Mouse (Mus musculus) embryo, embryonic 11.5 days (tissue): ENCODE data around the gene Vmn2r82.
"Not testable (repeated sequence)": the region's sequence is repeated elsewhere in the genome, so short reads cannot be mapped to it uniquely, and the experiment has no call there.

ENCODE experiments used
- DNase-seq: peaks from one replicate; pipeline ENCODE4 v3.0.0-alpha.2; 2012; ENCODE audit warnings: low read depth, low spot score

Vmn2r82 gene

DNA sequence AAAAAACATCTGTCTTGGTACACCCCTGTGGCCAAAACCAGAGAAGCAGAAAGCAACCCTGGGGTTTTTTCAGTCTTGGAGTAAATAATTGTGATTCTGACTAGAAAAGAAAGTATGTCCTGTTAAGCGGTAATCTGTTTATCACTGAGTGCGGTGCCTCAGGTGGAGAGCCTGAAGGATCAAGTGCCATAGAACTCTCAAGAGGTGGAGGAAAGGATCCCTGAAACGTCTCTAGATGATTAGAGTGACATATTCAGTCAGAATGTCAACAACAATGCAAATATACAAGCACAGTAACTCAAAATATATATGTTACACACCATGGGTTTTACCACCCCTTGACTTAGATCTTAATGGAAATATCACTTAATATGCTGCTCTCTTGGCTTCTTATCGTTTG lies at the start of gene Vmn2r82:
TSS of gene Vmn2r82 (plus strand) at position 301 of the 400 bp plus-strand sequence.
- DNase-seq: not testable (repeated sequence)

DNA sequence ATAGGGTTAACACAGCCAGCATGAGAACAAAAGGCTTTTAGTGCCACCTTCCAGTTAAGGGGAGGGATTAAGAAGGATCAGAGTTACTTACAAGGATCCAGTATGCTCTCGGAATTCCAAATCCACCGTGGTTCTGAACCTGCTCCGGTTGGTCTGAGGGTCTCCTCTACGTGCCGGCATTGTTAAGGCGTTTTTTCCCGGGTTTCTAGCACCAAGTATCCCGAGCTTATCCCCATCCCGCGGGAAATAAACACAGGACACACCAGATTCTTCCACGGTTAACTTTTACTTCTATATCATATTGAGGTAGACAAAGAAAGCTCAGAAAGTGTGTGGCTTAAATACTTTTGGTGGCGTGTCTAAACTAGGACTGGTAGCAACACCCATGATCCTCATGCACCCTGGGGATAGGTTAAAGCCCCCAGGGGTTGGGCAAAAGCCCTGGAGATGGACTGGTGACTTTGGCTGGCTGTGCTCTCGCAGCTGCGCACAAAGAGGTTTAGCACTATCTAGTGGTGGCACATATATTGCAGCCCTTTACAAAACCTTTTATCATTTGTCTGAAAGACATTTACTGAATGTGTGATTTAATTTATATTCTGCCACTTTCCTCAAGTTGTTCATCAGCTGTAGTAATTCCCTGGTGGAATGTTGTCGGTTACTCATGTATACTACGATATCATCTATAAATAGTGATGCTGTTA lies 34.1 kb upstream of the Vmn2r82 start:
- DNase-seq: peak; percentile 7

DNA sequence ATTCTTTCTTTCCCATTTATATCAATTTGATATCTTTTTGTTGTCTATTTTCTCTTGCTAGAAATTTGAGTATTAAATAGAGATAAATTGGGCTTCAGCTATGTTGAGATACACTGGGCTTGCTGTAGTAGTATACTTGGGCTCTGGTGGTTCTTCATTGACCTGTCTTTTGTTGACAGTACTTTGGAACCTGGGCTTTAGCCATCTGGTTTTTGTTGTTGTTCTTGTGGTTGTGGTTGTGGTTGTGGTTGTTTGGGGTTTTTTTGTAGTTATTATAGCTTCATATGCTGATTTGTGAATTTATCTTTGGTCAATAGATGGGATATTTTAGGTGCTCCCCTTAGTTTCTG lies 33.6 kb upstream of the Vmn2r82 start:
- DNase-seq: no peak

DNA sequence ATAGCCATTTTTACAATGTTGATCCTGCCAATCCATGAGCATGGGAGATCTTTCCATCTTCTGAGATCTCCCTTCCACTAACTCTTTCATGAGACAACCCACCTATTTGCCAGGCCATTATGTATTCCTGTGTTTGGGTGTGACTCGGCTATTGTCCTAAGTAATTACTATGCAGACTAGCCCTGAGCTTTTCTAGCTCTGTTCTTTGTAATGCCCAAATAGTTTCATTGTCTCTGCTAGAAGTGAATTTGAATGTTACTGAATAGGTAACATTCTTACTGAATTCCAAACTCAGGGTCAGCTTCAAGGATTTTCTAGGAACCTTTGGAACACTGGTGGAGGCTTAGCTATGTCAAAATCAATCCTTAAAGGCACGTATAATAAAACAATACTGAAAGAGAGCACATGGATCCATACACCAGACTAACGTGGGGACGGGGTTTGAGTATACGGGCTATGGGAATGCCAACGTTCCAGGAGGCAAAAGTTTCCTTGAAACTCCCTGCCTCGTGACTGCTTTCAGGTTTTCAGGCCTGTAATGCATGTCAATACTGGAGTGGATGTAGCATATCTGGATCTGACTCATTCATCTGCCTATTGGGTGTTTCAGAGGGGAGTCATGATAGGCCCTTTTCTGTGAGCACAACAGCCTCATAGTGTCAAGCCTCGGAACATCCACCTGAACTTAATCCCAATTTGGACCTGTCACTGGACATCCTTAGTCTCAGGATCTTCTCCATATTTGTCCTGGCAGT lies 43.8 kb downstream of the Vmn2r82 start:
- DNase-seq: not testable (repeated sequence)

DNA sequence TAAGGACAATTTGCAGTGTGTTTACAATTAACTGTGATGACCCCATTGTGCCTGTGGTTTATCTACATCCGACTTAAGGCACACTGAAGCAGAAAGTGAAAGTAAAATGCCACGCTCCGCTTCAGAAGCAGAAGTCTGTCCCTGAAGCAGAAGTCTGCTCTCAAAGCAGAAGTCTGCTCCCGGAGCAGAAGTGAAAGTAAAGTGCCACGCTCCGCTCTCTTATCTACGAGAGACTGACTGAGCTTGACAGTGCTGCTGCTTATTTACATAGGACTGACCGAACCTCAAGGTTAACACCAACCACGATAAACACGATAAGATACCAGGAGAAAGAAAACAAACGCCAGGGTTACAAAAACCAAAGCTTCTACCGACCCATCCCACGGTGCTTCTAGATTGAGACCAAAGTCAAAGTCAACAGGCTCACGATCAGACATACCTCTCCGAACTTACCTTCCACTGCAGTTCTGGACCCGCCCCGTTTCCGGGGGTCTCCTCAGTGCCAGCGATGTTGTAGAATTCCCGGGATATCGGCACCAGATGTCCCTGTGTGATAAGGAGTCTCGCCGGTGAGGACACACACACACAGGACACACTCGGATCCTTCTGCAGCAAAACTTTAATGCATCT lies 60.9 kb downstream of the Vmn2r82 start:
- DNase-seq: no peak

DNA sequence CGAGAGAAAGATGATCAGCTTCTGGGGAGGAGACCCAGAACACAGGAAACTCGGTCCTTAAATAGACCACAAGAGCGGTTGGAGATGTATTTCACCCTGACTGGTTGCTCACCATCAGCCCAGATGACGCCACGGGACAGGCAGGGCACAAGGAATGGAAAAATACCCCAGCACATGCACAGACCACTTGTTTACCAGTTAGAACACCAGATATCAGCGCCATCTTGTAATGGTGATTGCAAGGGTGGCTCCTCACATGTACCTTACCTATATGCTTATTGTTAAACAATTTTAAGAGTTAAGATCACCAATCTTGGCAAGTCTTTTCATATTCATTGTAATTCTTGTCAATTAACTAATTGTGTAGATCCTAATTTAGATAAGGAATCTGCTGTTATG lies 61.5 kb downstream of the Vmn2r82 start:
- not testable (repeated sequence) for DNase-seq

DNA sequence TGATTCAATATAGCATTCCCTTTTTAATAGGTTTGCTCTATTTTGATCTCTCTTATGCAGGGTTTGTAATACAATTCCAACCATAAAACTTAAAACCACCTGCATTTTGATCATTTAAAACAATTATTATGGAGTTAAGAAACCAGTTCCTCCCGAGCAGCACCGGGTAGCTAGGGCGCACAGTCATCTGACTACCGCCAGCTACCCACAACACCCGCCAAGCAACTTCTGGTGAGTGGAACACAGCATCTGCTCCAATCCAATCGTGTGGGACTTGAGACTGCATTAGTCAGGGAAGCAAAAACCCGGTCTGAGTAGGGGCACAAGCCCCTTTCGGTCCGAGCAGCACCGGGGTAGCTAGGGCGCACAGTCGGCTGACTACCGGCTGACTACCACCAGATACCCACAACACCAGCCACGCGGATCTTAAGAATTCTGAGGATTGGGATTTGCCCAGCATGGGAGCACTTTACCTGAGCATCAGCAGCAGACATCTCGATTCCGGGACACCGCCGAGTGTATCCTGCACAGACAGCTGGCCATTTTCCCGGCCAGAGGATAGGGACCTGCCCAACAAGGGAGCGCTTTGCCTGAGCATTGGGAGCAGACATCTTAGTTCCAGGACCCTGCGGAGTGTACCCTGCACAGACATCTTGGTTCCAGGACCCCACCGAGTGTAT lies 79.0 kb downstream of the Vmn2r82 start:
- DNase-seq: not testable (repeated sequence)
